Mouse (Mus musculus): ENCODE data around the gene Trex2. TPM values are rescaled to one million over a fixed set of nuclear protein-coding genes. Genes with fewer than 3 reads are reported as not detected.

The Trex2 gene
- not detected in 2 replicates for polyA plus RNA-seq (2015; fragmentation: Nextera tagmentation; extraction: Ambion mirVana)

DNA sequence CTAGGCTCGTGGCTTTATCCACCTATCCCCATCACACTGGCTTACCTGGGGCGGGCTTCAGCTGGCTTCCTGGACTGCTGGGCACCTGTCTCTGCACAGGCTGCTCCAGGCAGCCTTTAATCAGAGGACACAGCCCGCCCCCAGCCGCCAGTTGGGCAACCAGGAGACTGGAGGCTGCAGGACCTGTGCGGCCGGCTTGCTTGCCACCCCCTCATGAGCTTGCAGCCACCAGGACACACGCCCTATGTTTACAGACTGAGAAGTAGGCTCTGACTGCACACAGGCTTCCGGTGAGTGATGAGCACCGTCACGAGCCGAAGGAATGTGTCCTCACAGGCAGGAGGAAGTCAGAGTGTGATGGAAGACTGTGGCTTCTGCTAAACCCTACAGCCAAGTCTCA lies at the start of gene Trex2:
Gene Trex2 (minus strand): TSS at position 93 of the 400 bp plus-strand sequence.
- ATAC-seq (ENCODE audit: borderline replicate concordance, extremely low read depth, low FRiP score, low TSS enrichment), result no peak
- H3K9ac ChIP-seq, result no peak within 1 kb of the TSS
- H3K4me2 ChIP-seq, result no peak within 1 kb of the TSS
- H3K9me3 ChIP-seq, result no peaks in the 10 kb centered on the region
- no peak within 1 kb of the TSS for H3K4me3 ChIP-seq
- no peaks in the 10 kb centered on the region for H3K4me1 ChIP-seq
- 46% methylated on average over 11 of the region's 11 CpGs for WGBS
- H3K27me3 ChIP-seq, result no peaks in the 10 kb centered on the region
- H3K36me3 ChIP-seq, result no peaks in the 10 kb centered on the region
- no peak within 1 kb of the TSS for H3K27ac ChIP-seq

- Histone ChIP-seq H3K4me1 (peaks cover 25% of the 10 kb centered on the region), H3K27ac (0 out of 2 replicates have a peak overlapping the region, but pooled peaks have one; percentile 6), H3K9me3 (no peaks in the 10 kb centered on the region), H3K36me3 (no peaks in the 10 kb centered on the region), H3K9ac (peak overlapping the region; percentile 52; the same call in 1 of the 2 replicates), H3K4me2 (peak overlapping the region; percentile 56), H3K4me3 (peak overlapping the region; percentile 46), H3K27me3 (no peaks in the 10 kb centered on the region)
- 75% methylated on average over 4 of the region's 4 CpGs for WGBS
- no peak for ATAC-seq (ENCODE audit: borderline replicate concordance, extremely low read depth, low FRiP score, low TSS enrichment)
These were observed 49.7 kb upstream of the Trex2 start for GRCm38 (mm10) chrX:73484870-73485269.

DNA sequence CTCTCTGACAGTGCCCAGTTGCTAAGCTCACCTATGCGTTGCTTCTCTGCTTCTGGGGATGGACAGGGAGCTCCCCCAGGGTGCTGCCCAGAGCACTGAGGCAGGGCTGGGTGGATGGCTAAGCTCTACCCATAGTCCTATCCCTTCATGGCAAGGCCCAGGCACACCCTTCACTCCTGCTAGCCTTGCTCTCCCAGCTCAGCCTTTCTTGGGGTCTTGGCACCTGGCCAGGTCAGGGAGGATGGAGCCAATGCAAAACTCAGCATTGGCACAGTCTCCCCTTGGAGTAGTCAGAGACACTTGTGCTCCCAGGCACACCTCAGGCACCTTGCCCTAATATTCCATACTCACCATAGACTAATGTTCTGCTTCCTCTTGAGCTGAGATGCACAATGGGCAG lies 48.9 kb upstream of the Trex2 start:
- Histone ChIP-seq H3K27me3 (no peaks in the 10 kb centered on the region), H3K36me3 (no peaks in the 10 kb centered on the region), H3K9ac (peak overlapping the region; percentile 52), H3K4me2 (peak overlapping the region; percentile 56), H3K9me3 (no peaks in the 10 kb centered on the region), H3K4me3 (peak overlapping the region; percentile 46), H3K27ac (peak overlapping the region; percentile 81), H3K4me1 (peaks cover 29% of the 10 kb centered on the region)
- 58% methylated on average over 1 of the region's 1 CpGs for WGBS
- ATAC-seq (ENCODE audit: borderline replicate concordance, extremely low read depth, low FRiP score, low TSS enrichment), result 0 out of 2 replicates have a peak, but pooled peaks have one; percentile 2

GRCm38 (mm10) chrX:73483484-73483810 lies 48.3 kb upstream of the Trex2 start, which contains the start of gene Bgn:
Gene Bgn, plus strand, starts transcription at chrX:73483602.
- H3K9me3 ChIP-seq, result no peaks in the 10 kb centered on the region
- peak within 1 kb of the TSS; percentile 46 for H3K4me3 ChIP-seq
- peak; percentile 75; the same call in 1 of the 2 replicates for ATAC-seq (ENCODE audit: borderline replicate concordance, extremely low read depth, low FRiP score, low TSS enrichment)
- peaks cover 31% of the 10 kb centered on the region for H3K4me1 ChIP-seq
- peak within 1 kb of the TSS; percentile 81 for H3K27ac ChIP-seq
- 17% methylated on average over 13 of the region's 14 CpGs for WGBS
- peak within 1 kb of the TSS; percentile 56 for H3K4me2 ChIP-seq
- H3K9ac ChIP-seq, result peak within 1 kb of the TSS; percentile 52
- no peaks in the 10 kb centered on the region for H3K36me3 ChIP-seq
- no peaks in the 10 kb centered on the region for H3K27me3 ChIP-seq

GRCm38 (mm10) chrX:73482643-73483483 lies 47.7 kb upstream of the Trex2 start:
- Histone ChIP-seq H3K9me3 (no peaks in the 10 kb centered on the region), H3K4me1 (peaks cover 31% of the 10 kb centered on the region), H3K4me2 (peak overlapping the region; percentile 56; the same call in 1 of the 2 replicates), H3K27ac (peak overlapping the region; percentile 81), H3K9ac (no peak overlapping the region), H3K36me3 (no peaks in the 10 kb centered on the region), H3K27me3 (no peaks in the 10 kb centered on the region), H3K4me3 (peak overlapping the region; percentile 46)
- ATAC-seq (ENCODE audit: borderline replicate concordance, extremely low read depth, low FRiP score, low TSS enrichment), result peak; percentile 56; the same call in 1 of the 2 replicates
- 2% methylated on average over 3 of the region's 4 CpGs for WGBS

DNA sequence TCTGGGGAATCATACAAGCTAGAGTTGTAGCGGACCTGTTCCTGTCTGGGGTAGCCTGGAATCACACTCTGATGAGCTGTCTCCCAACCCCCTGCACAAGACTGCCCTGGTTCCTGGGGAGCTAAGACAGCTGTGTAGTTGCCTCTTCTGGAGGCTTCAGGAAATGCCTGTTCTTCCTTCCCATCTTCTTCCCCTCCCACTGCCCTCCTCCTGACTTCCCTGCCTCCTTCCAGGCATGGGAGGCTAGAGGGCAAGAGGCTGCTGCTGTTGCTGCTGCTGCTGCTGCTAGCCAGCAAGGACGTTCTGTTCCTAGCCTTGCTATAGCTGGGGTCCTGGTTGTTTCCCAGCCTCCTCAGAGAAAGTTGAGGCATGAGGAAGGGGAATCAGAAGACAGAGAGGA lies 45.2 kb upstream of the Trex2 start:
- no peaks in the 10 kb centered on the region for H3K9me3 ChIP-seq
- 36% methylated on average over 2 of the region's 2 CpGs for WGBS
- H3K27me3 ChIP-seq, result no peaks in the 10 kb centered on the region; the same call in 1 of the 2 replicates
- ATAC-seq (ENCODE audit: borderline replicate concordance, extremely low read depth, low FRiP score, low TSS enrichment), result 0 out of 2 replicates have a peak, but pooled peaks have one; percentile 9
- H3K4me1 ChIP-seq, result peaks cover 45% of the 10 kb centered on the region
- no peaks in the 10 kb centered on the region for H3K36me3 ChIP-seq
- no peak overlapping the region for H3K9ac ChIP-seq
- no peak overlapping the region for H3K4me3 ChIP-seq
- no peak overlapping the region for H3K4me2 ChIP-seq
- H3K27ac ChIP-seq, result peak overlapping the region; percentile 77

- peak overlapping the region; percentile 77 for H3K27ac ChIP-seq
- H3K36me3 ChIP-seq, result no peaks in the 10 kb centered on the region
- H3K9ac ChIP-seq, result no peak overlapping the region
- H3K4me1 ChIP-seq, result peaks cover 50% of the 10 kb centered on the region
- no peak overlapping the region for H3K4me3 ChIP-seq
- H3K27me3 ChIP-seq, result no peaks in the 10 kb centered on the region; the same call in 1 of the 2 replicates
- no peak for ATAC-seq (ENCODE audit: borderline replicate concordance, extremely low read depth, low FRiP score, low TSS enrichment)
- H3K4me2 ChIP-seq, result no peak overlapping the region
- no peaks in the 10 kb centered on the region for H3K9me3 ChIP-seq
These were observed 44.5 kb upstream of the Trex2 start for GRCm38 (mm10) chrX:73479656-73480055.

DNA sequence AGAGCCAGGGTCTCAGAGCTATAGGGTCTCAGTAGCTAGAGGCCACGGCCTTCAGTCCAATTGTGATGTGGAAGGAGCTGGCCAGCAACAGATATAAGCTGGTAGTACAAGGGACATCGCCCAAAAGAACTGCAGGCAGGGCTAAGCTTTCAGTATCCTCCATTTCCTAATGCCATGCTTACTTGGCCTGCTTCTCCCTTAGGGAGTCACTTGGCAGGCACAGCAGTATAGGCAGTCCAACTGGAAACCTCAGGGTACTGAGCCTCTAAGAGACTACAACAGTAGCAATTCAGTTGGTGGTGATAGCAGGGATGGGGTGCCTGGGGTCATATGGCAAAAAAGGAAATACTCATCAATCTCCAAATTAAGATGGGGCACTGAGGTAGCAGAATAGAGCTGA lies 42.4 kb upstream of the Trex2 start:
- Histone ChIP-seq H3K27ac (peak overlapping the region; percentile 88; the same call in 1 of the 2 replicates), H3K4me2 (no peak overlapping the region), H3K9ac (no peak overlapping the region), H3K9me3 (no peaks in the 10 kb centered on the region), H3K4me1 (peaks cover 49% of the 10 kb centered on the region), H3K27me3 (no peaks in the 10 kb centered on the region; the same call in 1 of the 2 replicates), H3K4me3 (no peak overlapping the region), H3K36me3 (no peaks in the 10 kb centered on the region)
- no peak for ATAC-seq (ENCODE audit: borderline replicate concordance, extremely low read depth, low FRiP score, low TSS enrichment)
- WGBS, result 81% methylated on average over 2 of the region's 2 CpGs

GRCm38 (mm10) chrX:73476621-73477020 lies 41.5 kb upstream of the Trex2 start:
- no peak overlapping the region for H3K4me3 ChIP-seq
- no peaks in the 10 kb centered on the region for H3K9me3 ChIP-seq
- WGBS, result 27% methylated on average over 2 of the region's 2 CpGs
- H3K9ac ChIP-seq, result no peak overlapping the region
- H3K4me2 ChIP-seq, result no peak overlapping the region
- no peaks in the 10 kb centered on the region; the same call in 1 of the 2 replicates for H3K27me3 ChIP-seq
- peaks cover 46% of the 10 kb centered on the region for H3K4me1 ChIP-seq
- no peaks in the 10 kb centered on the region for H3K36me3 ChIP-seq
- peak overlapping the region; percentile 88 for H3K27ac ChIP-seq
- peak; percentile 81 for ATAC-seq (ENCODE audit: borderline replicate concordance, extremely low read depth, low FRiP score, low TSS enrichment)

DNA sequence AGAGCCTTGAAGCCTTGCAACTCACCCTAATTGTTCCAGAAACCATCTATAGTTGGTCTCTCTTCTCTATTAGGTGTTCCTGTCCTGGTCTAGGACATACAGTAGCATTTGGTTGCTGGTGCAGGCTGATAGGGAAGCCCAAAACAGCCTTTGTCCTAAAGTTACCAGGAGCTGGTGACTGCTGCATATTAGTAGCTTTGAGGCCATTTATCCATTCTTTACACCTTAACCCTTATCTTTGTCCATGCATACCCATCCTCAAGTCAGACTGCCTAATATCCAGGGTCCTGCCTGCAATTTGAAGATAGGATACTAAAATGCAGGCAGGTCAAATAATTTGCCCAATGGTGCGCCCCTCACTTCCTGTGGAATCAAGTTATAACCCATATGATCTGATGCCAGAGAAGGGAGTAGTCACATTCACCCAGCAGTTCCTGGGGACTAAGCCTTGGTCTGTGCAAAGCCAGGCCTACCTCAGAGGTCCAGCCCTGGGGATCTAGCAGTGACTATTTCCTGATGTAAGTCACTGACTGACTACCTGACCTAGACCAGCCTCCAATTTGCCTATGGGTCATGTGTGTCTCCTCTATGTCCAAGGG lies 40.6 kb upstream of the Trex2 start:
- 83% methylated on average over 1 of the region's 1 CpGs for WGBS
- H3K9me3 ChIP-seq, result no peaks in the 10 kb centered on the region
- ATAC-seq (ENCODE audit: borderline replicate concordance, extremely low read depth, low FRiP score, low TSS enrichment), result no peak
- H3K27ac ChIP-seq, result peak overlapping the region; percentile 88
- no peak overlapping the region for H3K4me2 ChIP-seq
- H3K27me3 ChIP-seq, result no peaks in the 10 kb centered on the region; the same call in 1 of the 2 replicates
- no peaks in the 10 kb centered on the region for H3K36me3 ChIP-seq
- peaks cover 43% of the 10 kb centered on the region for H3K4me1 ChIP-seq
- no peak overlapping the region for H3K4me3 ChIP-seq
- no peak overlapping the region for H3K9ac ChIP-seq

DNA sequence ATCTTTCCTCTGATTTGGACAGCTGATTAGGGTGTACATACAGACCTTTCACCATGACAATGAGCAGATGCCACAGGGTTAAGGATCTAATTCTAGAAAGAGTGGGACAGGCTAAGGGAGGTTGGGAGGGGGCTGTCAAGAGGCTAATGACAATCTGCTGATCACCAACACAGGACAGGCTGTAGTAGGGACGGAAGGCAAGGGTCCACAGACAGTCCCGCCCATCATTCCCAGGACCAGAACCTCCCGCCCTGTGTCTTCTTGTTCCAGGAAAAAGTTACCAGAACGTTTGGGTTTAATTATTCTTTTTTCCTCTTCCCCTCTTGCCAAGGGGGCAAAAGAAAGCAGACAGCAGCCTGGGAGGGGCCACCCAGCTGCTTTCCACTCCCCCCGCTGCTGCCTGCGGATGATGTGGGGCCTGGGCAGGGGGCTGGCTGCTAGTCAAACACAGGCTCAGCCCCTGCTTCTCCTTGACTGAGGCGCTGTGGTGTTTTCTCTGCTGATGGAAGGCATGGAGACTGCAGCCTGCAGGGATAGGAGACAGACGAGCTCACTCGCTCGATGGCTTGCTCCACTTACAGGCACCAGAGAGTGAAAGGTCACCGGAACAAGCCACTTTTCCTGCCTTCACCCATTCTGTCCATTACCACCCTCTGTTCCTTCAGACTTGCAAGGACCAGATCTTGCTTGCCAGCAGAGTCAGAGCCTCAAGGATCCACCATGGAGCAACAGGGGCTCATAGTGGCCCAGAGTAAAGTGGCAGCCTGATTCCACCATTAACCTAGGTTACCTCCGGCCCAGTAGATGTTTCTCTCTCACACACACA lies 39.4 kb upstream of the Trex2 start:
- peak; percentile 63 for ATAC-seq (ENCODE audit: borderline replicate concordance, extremely low read depth, low FRiP score, low TSS enrichment)
- H3K4me2 ChIP-seq, result no peak overlapping the region
- no peak overlapping the region for H3K4me3 ChIP-seq
- H3K4me1 ChIP-seq, result peaks cover 34% of the 10 kb centered on the region
- H3K9ac ChIP-seq, result no peak overlapping the region
- no peaks in the 10 kb centered on the region for H3K36me3 ChIP-seq
- WGBS, result 45% methylated on average over 12 of the region's 12 CpGs
- no peaks in the 10 kb centered on the region; the same call in 1 of the 2 replicates for H3K27me3 ChIP-seq
- no peaks in the 10 kb centered on the region for H3K9me3 ChIP-seq
- H3K27ac ChIP-seq, result peak overlapping the region; percentile 88
